Mouse (Mus musculus): ENCODE results near the gene Pold1. TPM values are rescaled to one million over a fixed set of nuclear protein-coding genes. Genes with fewer than 3 reads are reported as not detected.

Pold1 gene
- total and polyA plus RNA-seq, 2 experiments, result 2.4 to 6.5 TPM

GRCm38 (mm10) chr7:44485572-44486195 is 63.0 kb downstream of the Pold1 start:
- Histone ChIP-seq H3K27ac (replicated peaks; ENCODE audit: insufficient read depth, low read depth, low read length) (no peak overlapping the region), H3K36me3 (ENCODE audit: control insufficient read depth, insufficient read depth, low read length) (no peaks in the 10 kb centered on the region), H3K4me1 (ENCODE audit: control insufficient read depth, insufficient read depth, low read length) (no peaks in the 10 kb centered on the region), H3K4me3 (ENCODE audit: insufficient read depth, low read depth, low read length) (no peak overlapping the region), H3K27me3 (ENCODE audit: control insufficient read depth, insufficient read depth, low read length) (no peaks in the 10 kb centered on the region; the same call in 1 of the 2 replicates), H3K9ac (ENCODE audit: low read depth, low read length) (no peak overlapping the region), H3K79me2 (ENCODE audit: control insufficient read depth, insufficient read depth, low read length) (no peaks in the 10 kb centered on the region)
- no peak for DNase-seq (ENCODE audit: extremely low read depth, low read depth, low spot score)
- WGBS, result 82% methylated on average over 7 of the region's 7 CpGs
- TF ChIP-seq POLR2A (IDR thresholded peaks at IDR 0.05; ENCODE audit: extremely low read depth, insufficient read depth, low read length), result no peak
- TF ChIP-seq CTCF (IDR thresholded peaks at IDR 0.05; ENCODE audit: low read depth, low read length), result no peak

GRCm38 (mm10) chr7:44484841-44485571 is 63.6 kb downstream of the Pold1 start:
- 34% methylated on average over 5 of the region's 5 CpGs for WGBS
- H3K27me3 ChIP-seq (ENCODE audit: control insufficient read depth, insufficient read depth, low read length), result no peaks in the 10 kb centered on the region; the same call in 1 of the 2 replicates
- H3K36me3 ChIP-seq (ENCODE audit: control insufficient read depth, insufficient read depth, low read length), result no peaks in the 10 kb centered on the region
- no peaks in the 10 kb centered on the region for H3K79me2 ChIP-seq (ENCODE audit: control insufficient read depth, insufficient read depth, low read length)
- no peak overlapping the region for H3K9ac ChIP-seq (ENCODE audit: low read depth, low read length)
- H3K27ac ChIP-seq (replicated peaks; ENCODE audit: insufficient read depth, low read depth, low read length), result no peak overlapping the region
- TF ChIP-seq POLR2A (IDR thresholded peaks at IDR 0.05; ENCODE audit: extremely low read depth, insufficient read depth, low read length) (no peak), CTCF (IDR thresholded peaks at IDR 0.05; ENCODE audit: low read depth, low read length) (peak; percentile 95)
- no peak overlapping the region for H3K4me3 ChIP-seq (ENCODE audit: insufficient read depth, low read depth, low read length)
- H3K4me1 ChIP-seq (ENCODE audit: control insufficient read depth, insufficient read depth, low read length), result no peaks in the 10 kb centered on the region
- DNase-seq (ENCODE audit: extremely low read depth, low read depth, low spot score), result peak; percentile 47

GRCm38 (mm10) chr7:44484109-44484508 is 64.5 kb downstream of the Pold1 start:
- no peak for TF ChIP-seq POLR2A (IDR thresholded peaks at IDR 0.05; ENCODE audit: extremely low read depth, insufficient read depth, low read length)
- no peak for TF ChIP-seq CTCF (IDR thresholded peaks at IDR 0.05; ENCODE audit: low read depth, low read length)
- Histone ChIP-seq H3K27ac (replicated peaks; ENCODE audit: insufficient read depth, low read depth, low read length) (no peak overlapping the region), H3K4me3 (ENCODE audit: insufficient read depth, low read depth, low read length) (no peak overlapping the region), H3K36me3 (ENCODE audit: control insufficient read depth, insufficient read depth, low read length) (no peaks in the 10 kb centered on the region), H3K4me1 (ENCODE audit: control insufficient read depth, insufficient read depth, low read length) (no peaks in the 10 kb centered on the region), H3K9ac (ENCODE audit: low read depth, low read length) (no peak overlapping the region), H3K79me2 (ENCODE audit: control insufficient read depth, insufficient read depth, low read length) (no peaks in the 10 kb centered on the region), H3K27me3 (ENCODE audit: control insufficient read depth, insufficient read depth, low read length) (no peaks in the 10 kb centered on the region; the same call in 1 of the 2 replicates)
- WGBS, result 95% methylated on average over 1 of the region's 1 CpGs
- no peak for DNase-seq (ENCODE audit: extremely low read depth, low read depth, low spot score)

GRCm38 (mm10) chr7:44482836-44483435 is 65.7 kb downstream of the Pold1 start:
- 59% methylated on average over 3 of the region's 3 CpGs for WGBS
- H3K9ac ChIP-seq (ENCODE audit: low read depth, low read length), result no peak overlapping the region
- no peak overlapping the region for H3K4me3 ChIP-seq (ENCODE audit: insufficient read depth, low read depth, low read length)
- no peaks in the 10 kb centered on the region for H3K36me3 ChIP-seq (ENCODE audit: control insufficient read depth, insufficient read depth, low read length)
- no peaks in the 10 kb centered on the region for H3K79me2 ChIP-seq (ENCODE audit: control insufficient read depth, insufficient read depth, low read length)
- H3K27me3 ChIP-seq (ENCODE audit: control insufficient read depth, insufficient read depth, low read length), result no peaks in the 10 kb centered on the region; the same call in 1 of the 2 replicates
- no peak overlapping the region for H3K27ac ChIP-seq (replicated peaks; ENCODE audit: insufficient read depth, low read depth, low read length)
- no peaks in the 10 kb centered on the region for H3K4me1 ChIP-seq (ENCODE audit: control insufficient read depth, insufficient read depth, low read length)
- DNase-seq (ENCODE audit: extremely low read depth, low read depth, low spot score), result no peak
- TF ChIP-seq POLR2A (IDR thresholded peaks at IDR 0.05; ENCODE audit: extremely low read depth, insufficient read depth, low read length) (no peak), CTCF (IDR thresholded peaks at IDR 0.05; ENCODE audit: low read depth, low read length) (no peak)

Other genes with a start within 250 kb of the Pold1 start
- gene Clec11a, start 241.9 kb downstream of the Pold1 start, total RNA-seq (2014; rRNA removed), result 1.3 and 1.9 TPM in 2 replicates
- gene Clec11a, start 241.9 kb downstream of the Pold1 start, polyA plus RNA-seq (2012; rRNA removed), result 2.0 and 2.4 TPM in 2 replicates
- under 0.01 TPM in 1 of 2 replicates, not detected in the other for gene Shank1, start 238.6 kb downstream of the Pold1 start, total RNA-seq (2014; rRNA removed)
- 0.04 and 0.06 TPM in 2 replicates for gene Shank1, start 238.6 kb downstream of the Pold1 start, polyA plus RNA-seq (2012; rRNA removed)
- 1.4 and 2.6 TPM in 2 replicates for gene Syt3, start 164.7 kb downstream of the Pold1 start, total RNA-seq (2014; rRNA removed)
- 4.9 and 7.1 TPM in 2 replicates for gene Syt3, start 164.7 kb downstream of the Pold1 start, polyA plus RNA-seq (2012; rRNA removed)
- not detected in 2 replicates for gene 1700008O03Rik, start 163.0 kb downstream of the Pold1 start, total RNA-seq (2014; rRNA removed)
- 0.22 and 0.27 TPM in 2 replicates for gene 1700008O03Rik, start 163.0 kb downstream of the Pold1 start, polyA plus RNA-seq (2012; rRNA removed)
- 0.07 TPM in 1 of 2 replicates, not detected in the other for gene Lrrc4b, start 119.8 kb downstream of the Pold1 start, total RNA-seq (2014; rRNA removed)
- gene Lrrc4b, start 119.8 kb downstream of the Pold1 start, polyA plus RNA-seq (2012; rRNA removed), result not detected in 2 replicates
- 146 and 158 TPM in 2 replicates for gene Aspdh, start 83.5 kb downstream of the Pold1 start, total RNA-seq (2014; rRNA removed)
- gene Aspdh, start 83.5 kb downstream of the Pold1 start, polyA plus RNA-seq (2012; rRNA removed), result 537 and 608 TPM in 2 replicates
- gene Josd2, start 80.9 kb downstream of the Pold1 start, total RNA-seq (2014; rRNA removed), result 25.5 and 27.1 TPM in 2 replicates
- gene Josd2, start 80.9 kb downstream of the Pold1 start, polyA plus RNA-seq (2012; rRNA removed), result 99.7 and 206 TPM in 2 replicates
- gene Emc10, start 52.3 kb downstream of the Pold1 start, total RNA-seq (2014; rRNA removed), result 29.7 and 40.5 TPM in 2 replicates
- 227 and 287 TPM in 2 replicates for gene Emc10, start 52.3 kb downstream of the Pold1 start, polyA plus RNA-seq (2012; rRNA removed)
- gene Fam71e1, start 52.3 kb downstream of the Pold1 start, total RNA-seq (2014; rRNA removed), result 1.7 and 1.8 TPM in 2 replicates
- 4.1 and 4.7 TPM in 2 replicates for gene Fam71e1, start 52.3 kb downstream of the Pold1 start, polyA plus RNA-seq (2012; rRNA removed)
- 0.55 TPM in 1 of 2 replicates, not detected in the other for gene Mybpc2, start 24.2 kb downstream of the Pold1 start, total RNA-seq (2014; rRNA removed)
- gene Mybpc2, start 24.2 kb downstream of the Pold1 start, polyA plus RNA-seq (2012; rRNA removed), result not detected in 2 replicates
- 0.18 and 0.81 TPM in 2 replicates for gene Spib, start 16.8 kb downstream of the Pold1 start, total RNA-seq (2014; rRNA removed)
- 0.56 and 1.9 TPM in 2 replicates for gene Spib, start 16.8 kb downstream of the Pold1 start, polyA plus RNA-seq (2012; rRNA removed)
- gene Nr1h2, start 5.1 kb upstream of the Pold1 start, total RNA-seq (2014; rRNA removed), result 21.6 and 30.8 TPM in 2 replicates
- gene Nr1h2, start 5.1 kb upstream of the Pold1 start, polyA plus RNA-seq (2012; rRNA removed), result 74.9 and 80.3 TPM in 2 replicates
- 0.65 and 1.6 TPM in 2 replicates for gene Napsa, start 23.5 kb upstream of the Pold1 start, total RNA-seq (2014; rRNA removed)
- 1.1 and 1.7 TPM in 2 replicates for gene Napsa, start 23.5 kb upstream of the Pold1 start, polyA plus RNA-seq (2012; rRNA removed)
- gene Kcnc3, start 41.8 kb upstream of the Pold1 start, total RNA-seq (2014; rRNA removed), result 0.37 and 1.2 TPM in 2 replicates
- 4.6 and 5.3 TPM in 2 replicates for gene Kcnc3, start 41.8 kb upstream of the Pold1 start, polyA plus RNA-seq (2012; rRNA removed)
- 7.0 and 8.0 TPM in 2 replicates for gene Myh14, start 122.0 kb upstream of the Pold1 start, total RNA-seq (2014; rRNA removed)
- 5.6 and 6.0 TPM in 2 replicates for gene Myh14, start 122.0 kb upstream of the Pold1 start, polyA plus RNA-seq (2012; rRNA removed)
- gene Izumo2, start 159.9 kb upstream of the Pold1 start, total RNA-seq (2014; rRNA removed), result not detected in 2 replicates
- gene Izumo2, start 159.9 kb upstream of the Pold1 start, polyA plus RNA-seq (2012; rRNA removed), result not detected in 2 replicates
- 8.6 and 12.7 TPM in 2 replicates for gene Vrk3, start 199.6 kb upstream of the Pold1 start, total RNA-seq (2014; rRNA removed)
- gene Vrk3, start 199.6 kb upstream of the Pold1 start, polyA plus RNA-seq (2012; rRNA removed), result 31.4 and 34.3 TPM in 2 replicates
- 0.07 and 0.28 TPM in 2 replicates for gene Zfp473, start 202.2 kb upstream of the Pold1 start, total RNA-seq (2014; rRNA removed)
- gene Zfp473, start 202.2 kb upstream of the Pold1 start, polyA plus RNA-seq (2012; rRNA removed), result 0.04 TPM in 1 of 2 replicates, not detected in the other